Mouse (Mus musculus) hindbrain, embryonic 14.5 days (tissue): ENCODE measurements around the gene Ncbp1. TPM values are rescaled to one million over a fixed set of nuclear protein-coding genes. Genes with fewer than 3 reads are reported as not detected.
"Not testable (repeated sequence)": the region's sequence is repeated elsewhere in the genome, so short reads cannot be mapped to it uniquely, and the experiment has no call there.

Experiments used
- ATAC-seq: fragments of 200-750 bp; cut with Nextera tagmentation; 2 replicates; pipeline ENCODE4 v1.8.0; 2017; ENCODE audit warnings: moderate number of reproducible peaks, mild to moderate bottlenecking, moderate TSS enrichment, moderate library complexity; ENCODE audit not compliant: low FRiP score
- DNase-seq: peaks from one replicate; pipeline ENCODE4 v3.0.0-alpha.2; 2015; ENCODE audit warnings: low spot score
- H3K27ac ChIP-seq: fragments of 300-500 bp; sonication (generic); 2 replicates; pipeline ENCODE4 v1.5.1; 2014; ENCODE audit warnings: mild to moderate bottlenecking, moderate library complexity
- H3K27me3 ChIP-seq: fragments of 300-500 bp; sonication (generic); 2 replicates; pipeline ENCODE4 v1.6.1; 2014; ENCODE audit warnings: mild to moderate bottlenecking, low read length, mixed read lengths; ENCODE audit not compliant: control insufficient read depth, insufficient read depth
- H3K36me3 ChIP-seq: fragments of 300-500 bp; sonication (generic); replicated peaks from 2 replicates; pipeline ENCODE4 v1.6.1; 2014; ENCODE audit not compliant: control insufficient read depth, insufficient read depth
- H3K4me1 ChIP-seq: fragments of 300-500 bp; sonication (generic); replicated peaks from 2 replicates; pipeline ENCODE4 v1.6.1; 2014; ENCODE audit warnings: antibody characterized with exemption, low read length, mixed read lengths; ENCODE audit not compliant: control insufficient read depth, insufficient read depth
- H3K4me2 ChIP-seq: fragments of 300-500 bp; sonication (generic); replicated peaks from 2 replicates; pipeline ENCODE4 v1.6.1; 2014; ENCODE audit warnings: mild to moderate bottlenecking, moderate library complexity
- H3K4me3 ChIP-seq: fragments of 300-500 bp; sonication (generic); replicated peaks from 2 replicates; pipeline ENCODE4 v1.5.1; 2014; ENCODE audit warnings: mild to moderate bottlenecking, low read length
- H3K9ac ChIP-seq: fragments of 300-500 bp; sonication (generic); 2 replicates; pipeline ENCODE4 v1.6.1; 2014
- H3K9me3 ChIP-seq: fragments of 300-500 bp; sonication (generic); 2 replicates; pipeline ENCODE4 v1.6.1; 2016; ENCODE audit warnings: low read length; ENCODE audit not compliant: control insufficient read depth
- WGBS: fragments of 180-500 bp; shearing (Covaris S2); extraction: QIAGEN DNeasy Blood & Tissue Kit; methylation state at CpG from one replicate; pipeline ENCODE4 v1.1.7; 2014; 5-methylcytosine and 5-hydroxymethylcytosine counted together
- polyA plus RNA-seq: library from polyadenylated mRNA; unstranded; fragments of >200 nt; fragmentation: Nextera tagmentation; extraction: Ambion mirVana; gene quantifications from 2 replicates; pipeline ENCODE4 v1.2.1, GENCODE M21; 2014

Gene Ncbp1
- polyA plus RNA-seq, 1 experiment from 2014 or later = 75.6 TPM

- 85% methylated on average over 9 of the region's 9 CpGs for WGBS
- no peak for DNase-seq
- H3K27me3 ChIP-seq = no peaks in the 10 kb centered on the region
- H3K27ac ChIP-seq = no peak overlapping the region
- H3K4me3 ChIP-seq = no peak overlapping the region
- no peak overlapping the region for H3K4me2 ChIP-seq
- no peaks in the 10 kb centered on the region for H3K9me3 ChIP-seq
- H3K4me1 ChIP-seq = no peaks in the 10 kb centered on the region
- no peak for ATAC-seq
- H3K9ac ChIP-seq = no peak overlapping the region
- H3K36me3 ChIP-seq = peaks cover 83% of the 10 kb centered on the region
These were observed 47.5 kb downstream of the Ncbp1 start for GRCm38 (mm10) chr4:46185890-46186289.

- H3K4me1 ChIP-seq = no peaks in the 10 kb centered on the region
- H3K4me2 ChIP-seq = no peak overlapping the region
- ATAC-seq (no peak), DNase-seq (no peak)
- H3K9me3 ChIP-seq = no peaks in the 10 kb centered on the region
- no peaks in the 10 kb centered on the region for H3K27me3 ChIP-seq
- H3K4me3 ChIP-seq = no peak overlapping the region
- no peak overlapping the region for H3K9ac ChIP-seq
- no peak overlapping the region for H3K27ac ChIP-seq
- WGBS = 90% methylated on average over 3 of the region's 3 CpGs
- H3K36me3 ChIP-seq = peaks cover 83% of the 10 kb centered on the region
These were observed 48.1 kb downstream of the Ncbp1 start for GRCm38 (mm10) chr4:46186466-46186865.

GRCm38 (mm10) chr4:46192011-46192410, 53.6 kb downstream of the Ncbp1 start:
- H3K9ac ChIP-seq, ATAC-seq, H3K27ac ChIP-seq, H3K9me3 ChIP-seq, H3K4me2 ChIP-seq, DNase-seq, H3K27me3 ChIP-seq, H3K4me3 ChIP-seq: not testable (repeated sequence)
- Histone ChIP-seq H3K4me1 (peaks cover 30% of the 10 kb centered on the region), H3K36me3 (peaks cover 45% of the 10 kb centered on the region)

GRCm38 (mm10) chr4:46195781-46196487, 57.5 kb downstream of the Ncbp1 start, which contains the start of gene Xpa:
Gene Xpa, minus strand, starts transcription at chr4:46196311.
- Histone ChIP-seq H3K27me3 (no peaks in the 10 kb centered on the region), H3K4me2 (peak within 1 kb of the TSS; percentile 67)
- under 1% methylated on average over 60 of the region's 70 CpGs for WGBS

GRCm38 (mm10) chr4:46196513-46196912, 58.1 kb downstream of the Ncbp1 start:
- peaks cover 3% of the 10 kb centered on the region; the same call in 1 of the 2 replicates for H3K36me3 ChIP-seq
- H3K9me3 ChIP-seq = no peaks in the 10 kb centered on the region
- H3K4me1 ChIP-seq = peaks cover 30% of the 10 kb centered on the region
- peak overlapping the region; percentile 86 for H3K4me3 ChIP-seq
- H3K27me3 ChIP-seq = 0 out of 2 replicates have a peak, but pooled peaks cover 4% of the 10 kb centered on the region
- H3K4me2 ChIP-seq = peak overlapping the region; percentile 67
- peak overlapping the region; percentile 95 for H3K9ac ChIP-seq
- peak overlapping the region; percentile 93 for H3K27ac ChIP-seq
- no peak for DNase-seq
- ATAC-seq = peak; percentile 39
- WGBS = 35% methylated on average over 6 of the region's 6 CpGs

More at GRCm38 (mm10) chr4:46195781-46196487, 57.5 kb downstream of the Ncbp1 start, which contains the start of gene Xpa:
- H3K9me3 ChIP-seq = no peaks in the 10 kb centered on the region
- H3K9ac ChIP-seq = peak within 1 kb of the TSS; percentile 95
- DNase-seq (peak; percentile 96), ATAC-seq (peak; percentile 96)
- peak within 1 kb of the TSS; percentile 93 for H3K27ac ChIP-seq
- peaks cover 30% of the 10 kb centered on the region for H3K4me1 ChIP-seq
- peak within 1 kb of the TSS; percentile 86 for H3K4me3 ChIP-seq
- H3K36me3 ChIP-seq = peaks cover 9% of the 10 kb centered on the region

- Histone ChIP-seq H3K27me3 (0 out of 2 replicates have a peak, but pooled peaks cover 5% of the 10 kb centered on the region), H3K4me3 (no peak overlapping the region), H3K4me1 (peaks cover 27% of the 10 kb centered on the region), H3K4me2 (no peak overlapping the region), H3K36me3 (no peaks in the 10 kb centered on the region), H3K27ac (no peak overlapping the region), H3K9me3 (no peaks in the 10 kb centered on the region), H3K9ac (no peak overlapping the region)
- ATAC-seq (no peak), DNase-seq (no peak)
- 78% methylated on average over 5 of the region's 5 CpGs for WGBS
These were observed 59.7 kb downstream of the Ncbp1 start for GRCm38 (mm10) chr4:46198064-46198463.

GRCm38 (mm10) chr4:46201834-46202561, 63.6 kb downstream of the Ncbp1 start:
- no peaks in the 10 kb centered on the region for H3K36me3 ChIP-seq
- peak overlapping the region; percentile 84; the same call in 1 of the 2 replicates for H3K27ac ChIP-seq
- H3K9me3 ChIP-seq = no peaks in the 10 kb centered on the region
- WGBS = 12% methylated on average over 7 of the region's 7 CpGs
- H3K4me1 ChIP-seq = no peaks in the 10 kb centered on the region; the same call in 1 of the 2 replicates
- H3K27me3 ChIP-seq = 0 out of 2 replicates have a peak, but pooled peaks cover 5% of the 10 kb centered on the region
- ATAC-seq (peak; percentile 72), DNase-seq (peak; percentile 91)
- peak overlapping the region; percentile 72 for H3K4me2 ChIP-seq
- peak overlapping the region; percentile 75 for H3K9ac ChIP-seq
- peak overlapping the region; percentile 35 for H3K4me3 ChIP-seq

- H3K36me3 ChIP-seq = no peaks in the 10 kb centered on the region
- peak overlapping the region; percentile 35 for H3K4me3 ChIP-seq
- peak overlapping the region; percentile 75 for H3K9ac ChIP-seq
- DNase-seq = peak; percentile 56
- WGBS = 5% methylated on average over 23 of the region's 23 CpGs
- H3K4me1 ChIP-seq = no peaks in the 10 kb centered on the region; the same call in 1 of the 2 replicates
- peak overlapping the region; percentile 84 for H3K27ac ChIP-seq
- 0 out of 2 replicates have a peak, but pooled peaks cover 5% of the 10 kb centered on the region for H3K27me3 ChIP-seq
- peak; percentile 46 for ATAC-seq
- H3K4me2 ChIP-seq = peak overlapping the region; percentile 72
- no peaks in the 10 kb centered on the region for H3K9me3 ChIP-seq
These were observed 64.2 kb downstream of the Ncbp1 start for GRCm38 (mm10) chr4:46202562-46203126.

GRCm38 (mm10) chr4:46221090-46221489, 82.7 kb downstream of the Ncbp1 start:
- H3K9me3 ChIP-seq = no peaks in the 10 kb centered on the region
- 90% methylated on average over 3 of the region's 3 CpGs for WGBS
- DNase-seq = no peak
- no peaks in the 10 kb centered on the region for H3K36me3 ChIP-seq
- no peak for ATAC-seq
- H3K4me3 ChIP-seq = no peak overlapping the region
- H3K27me3 ChIP-seq = no peaks in the 10 kb centered on the region
- no peak overlapping the region for H3K27ac ChIP-seq
- no peaks in the 10 kb centered on the region for H3K4me1 ChIP-seq
- H3K9ac ChIP-seq = no peak overlapping the region
- no peak overlapping the region for H3K4me2 ChIP-seq
